Mouse (Mus musculus) MEL (cell line): Measurements from ENCODE around the gene Prx.

Source experiments
- BHLHE40 ChIP-seq: IDR thresholded peaks from 2 replicates; pipeline ENCODE4 v1.6.1; 2012; ENCODE audit warnings: low read depth, mild to moderate bottlenecking, inconsistent platforms, low read length, improper control_type of control experiment, borderline replicate concordance
- CTCF ChIP-seq, 3 experiments: IDR thresholded peaks in 2 of 3; conservative IDR thresholded peaks in 1 of 3; 2 replicates each; pipeline ENCODE4 v1.5.1; 2011 to 2012; ENCODE audit warnings: low read length in 3 of 3, low read depth in 2 of 3, mild to moderate bottlenecking in 2 of 3, improper control_type of control experiment in 1 of 3, inconsistent platforms in 1 of 3, mixed read lengths in 1 of 3, moderate library complexity in 1 of 3; ENCODE audit not compliant: control insufficient read depth in 1 of 3, insufficient read depth in 1 of 3, poor library complexity in 1 of 3, severe bottlenecking in 1 of 3
- EP300 ChIP-seq, 2 experiments: IDR thresholded peaks; 2 replicates each; pipeline ENCODE4 v1.6.1; 2011; ENCODE audit warnings: improper control_type of control experiment in 2 of 2, low read length in 2 of 2, low read depth in 1 of 2, mild to moderate bottlenecking in 1 of 2
- MXI1 ChIP-seq: IDR thresholded peaks from 2 replicates; pipeline ENCODE4 v1.6.1; 2011; ENCODE audit warnings: mild to moderate bottlenecking, low read depth, low read length, improper control_type of control experiment
- RAD21 ChIP-seq: IDR thresholded peaks from 2 replicates; pipeline ENCODE4 v1.6.1; 2011; ENCODE audit warnings: mild to moderate bottlenecking, low read depth, low read length, improper control_type of control experiment

GRCm38 (mm10) chr7:27518314-27518713, 19.2 kb downstream of the Prx start:
- TF ChIP-seq EP300 (IDR thresholded peaks at IDR 0.05; ENCODE audit: low read depth in 1 of 2, low read length in 2 of 2) = no peak
- TF ChIP-seq CTCF (IDR thresholded peaks at IDR 0.05 in 2 of 3, conservative IDR thresholded peaks at IDR 0.05 in 1 of 3; ENCODE audit: control insufficient read depth in 1 of 3, insufficient read depth in 1 of 3, low read depth in 2 of 3, low read length in 3 of 3, poor library complexity in 1 of 3, severe bottlenecking in 1 of 3) = no peak
- TF ChIP-seq RAD21 = no peak
- no peak for TF ChIP-seq BHLHE40
- TF ChIP-seq MXI1 = no peak
